Comparison of ENCODE assay signal across 14 mouse cellular contexts in the genomic region with DNA sequence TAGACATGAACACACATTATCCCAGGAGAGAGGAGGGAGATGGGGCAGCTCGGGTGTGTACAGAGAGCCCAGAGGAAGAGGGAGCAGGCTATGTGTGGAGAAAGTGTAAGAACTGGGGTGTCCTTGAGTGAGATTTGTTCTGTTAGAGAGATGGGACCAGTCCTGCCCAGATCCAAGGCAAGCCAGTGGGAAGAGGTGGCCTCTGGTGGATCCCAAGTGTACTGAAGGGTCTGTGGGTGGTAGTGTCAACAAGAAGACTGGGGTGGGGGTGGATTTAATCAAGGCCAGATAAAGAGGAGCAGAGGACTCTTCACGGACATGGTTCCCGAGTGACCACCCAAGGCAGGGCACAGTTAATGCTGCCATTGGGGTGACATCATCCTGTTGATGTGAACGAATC. TPM values are rescaled to one million over a fixed set of nuclear protein-coding genes. Genes with fewer than 3 reads are reported as not detected.
A peak's percentile ranks its signal among the peaks of the same experiment; 100 is the strongest.
DNase-seq lines count a peak whose midpoint lies in the region; ATAC-seq and TF ChIP-seq lines count a peak whose summit lies in the region.
"Had no signal": no experiment of that assay in that cellular context is flagged by ENCODE, and none has a peak within 500 bp of the region (broad histone marks: within the 10 kb centered on the region; RNA-seq: fewer than 3 reads in every experiment).

No protein-coding gene starts in this region.

- H3K9me3 ChIP-seq in heart, embryonic 16.5 days (replicated peaks; ENCODE audit: control insufficient read depth, low read length), result no peaks in the 10 kb centered on the region
- no peaks in the 10 kb centered on the region for H3K9me3 ChIP-seq in lung, embryonic 14.5 days (ENCODE audit: low read depth, low read length)
- H3K9me3 ChIP-seq: neural tube, embryonic 12.5 days had no signal

- H3K4me2 ChIP-seq in heart, embryonic 16.5 days (ENCODE audit: low read depth, low read length), result no peak overlapping the region
- H3K4me2 ChIP-seq in lung, embryonic 14.5 days, result no peak overlapping the region
- H3K4me2 ChIP-seq: hindbrain, embryonic 14.5 days; neural tube, embryonic 12.5 days had no signal

- intact Hi-C loops in heart, postnatal 25 days (cut with DNase I), result no loop called here

- TF ChIP-seq POLR2A in embryonic fibroblast, embryonic 13.5 days (IDR thresholded peaks at IDR 0.05; ENCODE audit: low read depth, low read length), result no peak

- H3K4me3 ChIP-seq in heart, embryonic 16.5 days (ENCODE audit: low read length), result no peak overlapping the region
- H3K4me3 ChIP-seq in lung, embryonic 14.5 days (ENCODE audit: low read depth, low read length), result no peak overlapping the region
- no peak overlapping the region for H3K4me3 ChIP-seq in embryonic fibroblast, embryonic 13.5 days (ENCODE audit: insufficient read depth, low read length)
- H3K4me3 ChIP-seq: neural tube, embryonic 12.5 days had no signal

- WGBS in heart, embryonic 16.5 days, result 50% methylated on average over 4 of the region's 4 CpGs
- WGBS in lung, embryonic 14.5 days, result 54% methylated on average over 4 of the region's 4 CpGs

- peak overlapping the region; percentile 29 for H3K27ac ChIP-seq in heart, embryonic 16.5 days (ENCODE audit: low read length)
- H3K27ac ChIP-seq in lung, embryonic 14.5 days (ENCODE audit: low read depth), result no peak overlapping the region
- peak overlapping the region; percentile 95 for H3K27ac ChIP-seq in embryonic fibroblast, embryonic 13.5 days (ENCODE audit: insufficient read depth, low read length)
- H3K27ac ChIP-seq: hindbrain, embryonic 14.5 days; neural tube, embryonic 12.5 days had no signal

- TF ChIP-seq CTCF in lung, embryonic 14.5 days (IDR thresholded peaks at IDR 0.05; ENCODE audit: low read depth), result peak; percentile 33
- TF ChIP-seq CTCF in embryonic fibroblast, embryonic 13.5 days (IDR thresholded peaks at IDR 0.05; ENCODE audit: borderline replicate concordance, insufficient read depth, low read length), result no peak

- H3K36me3 ChIP-seq in heart, embryonic 16.5 days (ENCODE audit: control insufficient read depth, insufficient read depth), result peaks cover 24% of the 10 kb centered on the region
- H3K36me3 ChIP-seq in lung, embryonic 14.5 days (ENCODE audit: insufficient read depth), result peaks cover 58% of the 10 kb centered on the region

- H3K27me3 ChIP-seq in heart, embryonic 16.5 days (ENCODE audit: control insufficient read depth, insufficient read depth, low read length), result no peaks in the 10 kb centered on the region
- no peaks in the 10 kb centered on the region for H3K27me3 ChIP-seq in lung, embryonic 14.5 days (ENCODE audit: insufficient read depth, low read length)
- H3K27me3 ChIP-seq: neural tube, embryonic 12.5 days had no signal

- H3K9ac ChIP-seq in heart, embryonic 16.5 days (ENCODE audit: low read length), result no peak overlapping the region
- no peak overlapping the region for H3K9ac ChIP-seq in lung, embryonic 14.5 days
- H3K9ac ChIP-seq: hindbrain, embryonic 14.5 days; neural tube, embryonic 12.5 days had no signal

- H3K4me1 ChIP-seq in heart, embryonic 16.5 days (ENCODE audit: control insufficient read depth, insufficient read depth, low read length), result peaks cover 38% of the 10 kb centered on the region
- peaks cover 15% of the 10 kb centered on the region for H3K4me1 ChIP-seq in lung, embryonic 14.5 days (ENCODE audit: insufficient read depth)
- H3K4me1 ChIP-seq in embryonic fibroblast, embryonic 13.5 days (ENCODE audit: control insufficient read depth, insufficient read depth, low read length), result peaks cover 18% of the 10 kb centered on the region
- H3K4me1 ChIP-seq: neural tube, embryonic 12.5 days had no signal

- DNase-seq in heart, postnatal 25 days (ENCODE audit: low spot score), result no peak
- no peak for DNase-seq in lung, embryonic 14.5 days
- DNase-seq in lung, postnatal 10 days, result no peak
- DNase-seq in NIH3T3 (ENCODE audit: low read depth), result peak; percentile 10
- DNase-seq in Muller cell, postnatal 12 days (ENCODE audit: inconsistent ontology term), result no peak
- DNase-seq: layer of hippocampus, postnatal 36 days; spleen, adult 18-20 months; thymus, adult 2 months had no signal

- no peak for ATAC-seq in heart, embryonic 16.5 days (replicated peaks; ENCODE audit: extremely low read depth, insufficient read depth, low FRiP score)
- ATAC-seq in lung, embryonic 14.5 days (ENCODE audit: insufficient read depth), result no peak
- ATAC-seq: CD4-positive, CD25-positive, alpha-beta regulatory T cell, adult 4 months; forebrain, embryonic 16.5 days had no signal

RNA-seq across cellular contexts. Expression of a gene that starts 54.3 kb away (rescaled TPM):
- polyA plus RNA-seq in heart, embryonic 16.5 days (2015; fragmentation: Nextera tagmentation; extraction: Ambion mirVana), result 22.6 and 24.5 TPM in 2 replicates
- 10 to 100 TPM; 22.8 to 23.9 TPM for total RNA-seq in heart, postnatal 25 days (2021)
- 19.4 and 19.7 TPM in 2 replicates for polyA plus RNA-seq in lung, embryonic 14.5 days (2014; fragmentation: Nextera tagmentation; extraction: Ambion mirVana)
- 64.3 and 71.8 TPM in 2 replicates for polyA plus RNA-seq in embryonic fibroblast, embryonic 13.5 days (2011; ENCODE audit: insufficient read length, low read depth, missing spikeins)
